8 mouse cellular contexts compared by ENCODE assay signal in genomic region chr5:117360631-117361541, GRCm38 (mm10). TPM values are rescaled to one million over a fixed set of nuclear protein-coding genes. Genes with fewer than 3 reads are reported as not detected.
DNase-seq lines count a peak whose midpoint lies in the region; ATAC-seq and TF ChIP-seq lines count a peak whose summit lies in the region.

No protein-coding gene starts in this region.

- 0 out of 2 replicates have a peak, but pooled peaks have one; percentile 63 for TF ChIP-seq EP300 in ES-Bruce4 (IDR thresholded peaks at IDR 0.05; ENCODE audit: insufficient read depth, low read depth, low read length)

- peaks cover 25% of the 10 kb centered on the region for H3K36me3 ChIP-seq in forebrain, embryonic 12.5 days (replicated peaks)
- peaks cover 15% of the 10 kb centered on the region; the same call in 1 of the 2 replicates for H3K36me3 ChIP-seq in forebrain, embryonic 15.5 days
- H3K36me3 ChIP-seq in ES-Bruce4 (ENCODE audit: control insufficient read depth, insufficient read depth, low read length, poor library complexity, severe bottlenecking): peaks cover 9% of the 10 kb centered on the region
- H3K36me3 ChIP-seq in small intestine, adult 2 months (ENCODE audit: control insufficient read depth, insufficient read depth, low read length): peaks cover 19% of the 10 kb centered on the region

- no peak; the same call in 1 of the 2 replicates for ATAC-seq in forebrain, embryonic 12.5 days (ENCODE audit: low FRiP score)
- no peak for ATAC-seq in forebrain, embryonic 15.5 days (replicated peaks)

- H3K4me2 ChIP-seq in forebrain, embryonic 12.5 days: peak overlapping the region; percentile 36
- no peak overlapping the region for H3K4me2 ChIP-seq in forebrain, embryonic 15.5 days (replicated peaks)

- no peak for TF ChIP-seq CTCF in ES-Bruce4 (IDR thresholded peaks at IDR 0.05; ENCODE audit: low read depth, low read length)
- TF ChIP-seq CTCF in embryonic fibroblast, embryonic 13.5 days (IDR thresholded peaks at IDR 0.05; ENCODE audit: borderline replicate concordance, insufficient read depth, low read length): no peak
- TF ChIP-seq CTCF in small intestine, adult 2 months (IDR thresholded peaks at IDR 0.05; ENCODE audit: extremely low read depth, insufficient read length, insufficient replicate concordance, low read depth, low read length): no peak

- peak overlapping the region; percentile 33; the same call in 1 of the 2 replicates for H3K9ac ChIP-seq in forebrain, embryonic 12.5 days
- H3K9ac ChIP-seq in forebrain, embryonic 15.5 days (replicated peaks): no peak overlapping the region
- peak overlapping the region; percentile 57 for H3K9ac ChIP-seq in ES-Bruce4 (ENCODE audit: low read depth, poor library complexity, severe bottlenecking)

- H3K9me3 ChIP-seq in forebrain, embryonic 12.5 days: no peaks in the 10 kb centered on the region
- H3K9me3 ChIP-seq in forebrain, embryonic 15.5 days: no peaks in the 10 kb centered on the region
- H3K9me3 ChIP-seq in ES-Bruce4 (replicated peaks; ENCODE audit: control insufficient read depth, insufficient read depth, low read length, poor library complexity, severe bottlenecking): no peaks in the 10 kb centered on the region

- TF ChIP-seq POLR2A in ES-Bruce4 (IDR thresholded peaks at IDR 0.05; ENCODE audit: insufficient read depth, low read length): no peak
- TF ChIP-seq POLR2A in embryonic fibroblast, embryonic 13.5 days (IDR thresholded peaks at IDR 0.05; ENCODE audit: low read depth, low read length): no peak
- TF ChIP-seq POLR2A in small intestine, adult 2 months (IDR thresholded peaks at IDR 0.05; ENCODE audit: low read depth, low read length): peak; percentile 37; the same call in 1 of the 2 replicates

- no peaks in the 10 kb centered on the region for H3K27me3 ChIP-seq in forebrain, embryonic 12.5 days
- H3K27me3 ChIP-seq in forebrain, embryonic 15.5 days: no peaks in the 10 kb centered on the region
- H3K27me3 ChIP-seq in ES-Bruce4 (ENCODE audit: control insufficient read depth, insufficient read depth, low read length, poor library complexity, severe bottlenecking): no peaks in the 10 kb centered on the region
- no peaks in the 10 kb centered on the region for H3K27me3 ChIP-seq in small intestine, adult 2 months (ENCODE audit: control insufficient read depth, insufficient read depth, low read length)

- WGBS in forebrain, embryonic 12.5 days: 29% methylated on average over 13 of the region's 13 CpGs
- WGBS in forebrain, embryonic 15.5 days: 31% methylated on average over 13 of the region's 13 CpGs
- WGBS in small intestine, adult 2 months: 15% methylated on average over 13 of the region's 13 CpGs

- peak; percentile 73 for DNase-seq in kidney, postnatal 14 days
- DNase-seq in gastrocnemius, postnatal 25 days: no peak
- no peak for DNase-seq in cerebellum, postnatal 25 days

- 0 out of 2 replicates have a peak overlapping the region, but pooled peaks have one; percentile 1 for H3K4me3 ChIP-seq in forebrain, embryonic 12.5 days (replicated peaks)
- H3K4me3 ChIP-seq in forebrain, embryonic 15.5 days: no peak overlapping the region
- peak overlapping the region; percentile 65 for H3K4me3 ChIP-seq in ES-Bruce4 (ENCODE audit: low read depth, low read length)
- H3K4me3 ChIP-seq in embryonic fibroblast, embryonic 13.5 days (ENCODE audit: insufficient read depth, low read length): no peak overlapping the region
- H3K4me3 ChIP-seq in small intestine, adult 2 months (ENCODE audit: low read depth, low read length): peak overlapping the region; percentile 53

- peaks cover 50% of the 10 kb centered on the region for H3K4me1 ChIP-seq in forebrain, embryonic 12.5 days
- peaks cover 41% of the 10 kb centered on the region for H3K4me1 ChIP-seq in forebrain, embryonic 15.5 days
- peaks cover 19% of the 10 kb centered on the region for H3K4me1 ChIP-seq in ES-Bruce4 (ENCODE audit: control insufficient read depth, insufficient read depth, low read length)
- H3K4me1 ChIP-seq in embryonic fibroblast, embryonic 13.5 days (ENCODE audit: control insufficient read depth, insufficient read depth, low read length): peaks cover 37% of the 10 kb centered on the region
- peaks cover 41% of the 10 kb centered on the region for H3K4me1 ChIP-seq in small intestine, adult 2 months (ENCODE audit: control insufficient read depth, insufficient read depth, insufficient read length, low read length)

- H3K27ac ChIP-seq in forebrain, embryonic 12.5 days: peak overlapping the region; percentile 75
- H3K27ac ChIP-seq in forebrain, embryonic 15.5 days (replicated peaks): no peak overlapping the region
- peak overlapping the region; percentile 93 for H3K27ac ChIP-seq in ES-Bruce4 (ENCODE audit: insufficient read depth, low read length)
- peak overlapping the region; percentile 53 for H3K27ac ChIP-seq in embryonic fibroblast, embryonic 13.5 days (ENCODE audit: insufficient read depth, low read length)
- H3K27ac ChIP-seq in small intestine, adult 2 months (ENCODE audit: insufficient read depth, low read depth, low read length): peak overlapping the region; percentile 100

RNA-seq across cellular contexts. Expression of gene Wsb2, which starts 3.8 kb away (rescaled TPM):
- 94.4 and 95.5 TPM in 2 replicates for polyA plus RNA-seq in forebrain, embryonic 12.5 days (2016; fragmentation: Nextera tagmentation; extraction: Ambion mirVana)
- 196 and 213 TPM in 2 replicates for polyA plus RNA-seq in forebrain, embryonic 15.5 days (2015; fragmentation: Nextera tagmentation; extraction: Ambion mirVana)
- 49.5 and 56.1 TPM in 2 replicates for polyA plus RNA-seq in ES-Bruce4 (2011; ENCODE audit: insufficient read depth, insufficient read length, low read depth, missing spikeins)
- polyA plus RNA-seq in embryonic fibroblast, embryonic 13.5 days (2011; ENCODE audit: insufficient read length, low read depth, missing spikeins): 109 and 138 TPM in 2 replicates
- polyA plus RNA-seq in small intestine, adult 2 months (2012; rRNA removed): 84.3 and 194 TPM in 2 replicates
- 10 to 100 TPM; 75.4 to 83.4 TPM for total RNA-seq in gastrocnemius, postnatal 25 days (2021)

RNA-seq across cellular contexts. Expression of gene Rfc5, which starts 28.0 kb away (rescaled TPM):
- polyA plus RNA-seq in forebrain, embryonic 12.5 days (2016; fragmentation: Nextera tagmentation; extraction: Ambion mirVana): 82.0 and 86.0 TPM in 2 replicates
- polyA plus RNA-seq in forebrain, embryonic 15.5 days (2015; fragmentation: Nextera tagmentation; extraction: Ambion mirVana): 54.5 and 59.3 TPM in 2 replicates
- polyA plus RNA-seq in ES-Bruce4 (2011; ENCODE audit: insufficient read depth, insufficient read length, low read depth, missing spikeins): 146 and 158 TPM in 2 replicates
- polyA plus RNA-seq in embryonic fibroblast, embryonic 13.5 days (2011; ENCODE audit: insufficient read length, low read depth, missing spikeins): 38.8 and 51.0 TPM in 2 replicates
- 8.5 and 20.8 TPM in 2 replicates for polyA plus RNA-seq in small intestine, adult 2 months (2012; rRNA removed)
- total RNA-seq in gastrocnemius, postnatal 25 days (2021): 1 to 10 TPM in 1 of 2 experiments, under 1 TPM in 1; 1.00 to 2.7 TPM

RNA-seq across cellular contexts. Expression of gene Vsig10, which starts 42.0 kb away (rescaled TPM):
- polyA plus RNA-seq in forebrain, embryonic 12.5 days (2016; fragmentation: Nextera tagmentation; extraction: Ambion mirVana): 3.0 and 3.7 TPM in 2 replicates
- polyA plus RNA-seq in forebrain, embryonic 15.5 days (2015; fragmentation: Nextera tagmentation; extraction: Ambion mirVana): 1.4 and 1.7 TPM in 2 replicates
- polyA plus RNA-seq in ES-Bruce4 (2011; ENCODE audit: insufficient read depth, insufficient read length, low read depth, missing spikeins): 15.7 and 21.6 TPM in 2 replicates
- polyA plus RNA-seq in embryonic fibroblast, embryonic 13.5 days (2011; ENCODE audit: insufficient read length, low read depth, missing spikeins): 7.5 and 9.3 TPM in 2 replicates
- 22.9 and 67.6 TPM in 2 replicates for polyA plus RNA-seq in small intestine, adult 2 months (2012; rRNA removed)
- 1 to 10 TPM; 5.0 to 5.5 TPM for total RNA-seq in gastrocnemius, postnatal 25 days (2021)

RNA-seq across cellular contexts. Expression of gene Ksr2, which starts 52.9 kb away (rescaled TPM):
- polyA plus RNA-seq in forebrain, embryonic 12.5 days (2016; fragmentation: Nextera tagmentation; extraction: Ambion mirVana): 2.2 and 2.7 TPM in 2 replicates
- 4.5 and 5.5 TPM in 2 replicates for polyA plus RNA-seq in forebrain, embryonic 15.5 days (2015; fragmentation: Nextera tagmentation; extraction: Ambion mirVana)
- 1.3 and 1.6 TPM in 2 replicates for polyA plus RNA-seq in ES-Bruce4 (2011; ENCODE audit: insufficient read depth, insufficient read length, low read depth, missing spikeins)
- not detected in 2 replicates for polyA plus RNA-seq in embryonic fibroblast, embryonic 13.5 days (2011; ENCODE audit: insufficient read length, low read depth, missing spikeins)
- 0.05 and 0.14 TPM in 2 replicates for polyA plus RNA-seq in small intestine, adult 2 months (2012; rRNA removed)
- total RNA-seq in gastrocnemius, postnatal 25 days (2021): under 1 TPM; 0.05 to 0.08 TPM

Comparison
In these comparisons a context has a peak if more than half of its experiments do, and no peak if none do; other contexts are left out.
1. H3K4me3 ChIP-seq: peak in forebrain, embryonic 12.5 days (single experiment), ES-Bruce4 (single experiment) and small intestine, adult 2 months (single experiment); none in forebrain, embryonic 15.5 days (single experiment) and embryonic fibroblast, embryonic 13.5 days (single experiment).